ENCODE assay signal across 19 mouse cellular contexts in genomic region chr15:101256463-101257206, GRCm38 (mm10). TPM values are rescaled to one million over a fixed set of nuclear protein-coding genes. Genes with fewer than 3 reads are reported as not detected.
DNase-seq lines count a peak whose midpoint lies in the region; ATAC-seq and TF ChIP-seq lines count a peak whose summit lies in the region.
"Had no signal": no experiment of that assay in that cellular context is flagged by ENCODE, and none has a peak within 500 bp of the region (broad histone marks: within the 10 kb centered on the region; RNA-seq: fewer than 3 reads in every experiment).

No protein-coding gene starts in this region.

- DNase-seq in heart, adult 8-10 months (ENCODE audit: low spot score) = no peak
- peak; percentile 54 to 63 for DNase-seq in spleen, adult 2 months (ENCODE audit: low read depth in 1 of 2, low spot score in 2 of 2)
- DNase-seq in spleen, postnatal 14 days (ENCODE audit: low spot score in 2 of 2) = no peak
- no peak for DNase-seq in thymus, postnatal 4 days
- DNase-seq: heart, postnatal 14 days; kidney, adult 8-10 months; kidney, postnatal 36 days; left cerebral cortex, postnatal 4 days; midbrain, embryonic 14.5 days; right cerebral cortex, postnatal 25 days had no signal

- no peak overlapping the region for H3K27ac ChIP-seq in heart, embryonic 14.5 days (replicated peaks in 1 of 2; ENCODE audit: control insufficient read depth in 1 of 2, insufficient read depth in 1 of 2, low read depth in 2 of 2, low read length in 2 of 2)
- H3K27ac ChIP-seq in spleen, adult 2 months (ENCODE audit: insufficient read depth, low read length) = peak overlapping the region; percentile 66
- H3K27ac ChIP-seq in cortical plate, adult 2 months (ENCODE audit: insufficient read depth, low read length) = no peak overlapping the region
- no peak overlapping the region for H3K27ac ChIP-seq in forebrain, embryonic 16.5 days (ENCODE audit: low read length)
- H3K27ac ChIP-seq: embryonic facial prominence, embryonic 15.5 days; forebrain, embryonic 13.5 days; liver, embryonic 14.5 days had no signal

- WGBS in heart, embryonic 14.5 days = 65% methylated on average over 14 of the region's 14 CpGs
- 62% methylated on average over 14 of the region's 14 CpGs for WGBS in spleen, adult 2 months
- WGBS in forebrain, embryonic 16.5 days = 84% methylated on average over 14 of the region's 14 CpGs

- peaks cover 38 to 54% of the 10 kb centered on the region in 2 experiments for H3K4me1 ChIP-seq in heart, embryonic 14.5 days (ENCODE audit: control insufficient read depth in 2 of 2, insufficient read depth in 2 of 2, low read length in 2 of 2)
- peaks cover 39% of the 10 kb centered on the region; the same call in 1 of the 2 replicates for H3K4me1 ChIP-seq in spleen, adult 2 months (ENCODE audit: control insufficient read depth, insufficient read depth, insufficient read length)
- peaks cover 12% of the 10 kb centered on the region for H3K4me1 ChIP-seq in cortical plate, adult 2 months (ENCODE audit: control insufficient read depth, insufficient read depth, low read length)
- H3K4me1 ChIP-seq in forebrain, embryonic 16.5 days (replicated peaks; ENCODE audit: control insufficient read depth, insufficient read depth, low read length) = peaks cover 11% of the 10 kb centered on the region; the same call in 1 of the 2 replicates

- H3K36me3 ChIP-seq in heart, embryonic 14.5 days (ENCODE audit: control insufficient read depth, insufficient read depth, low read length) = 0 out of 2 replicates have a peak, but pooled peaks cover 4% of the 10 kb centered on the region
- no peaks in the 10 kb centered on the region; the same call in 1 of the 2 replicates for H3K36me3 ChIP-seq in spleen, adult 2 months (ENCODE audit: control insufficient read depth, insufficient read depth, low read length)
- H3K36me3 ChIP-seq in forebrain, embryonic 16.5 days (ENCODE audit: control insufficient read depth, insufficient read depth) = no peaks in the 10 kb centered on the region
- H3K36me3 ChIP-seq: embryonic facial prominence, embryonic 15.5 days had no signal

- no peaks in the 10 kb centered on the region for H3K27me3 ChIP-seq in heart, embryonic 14.5 days (ENCODE audit: control insufficient read depth, insufficient read depth, low read length)
- no peaks in the 10 kb centered on the region for H3K27me3 ChIP-seq in spleen, adult 2 months (ENCODE audit: control insufficient read depth, insufficient read depth, low read length)
- no peaks in the 10 kb centered on the region; the same call in 1 of the 2 replicates for H3K27me3 ChIP-seq in forebrain, embryonic 16.5 days (replicated peaks; ENCODE audit: control insufficient read depth, insufficient read depth, low read length)
- H3K27me3 ChIP-seq: embryonic facial prominence, embryonic 15.5 days; Patski had no signal

- no peak for TF ChIP-seq CTCF in spleen, adult 2 months (IDR thresholded peaks at IDR 0.05; ENCODE audit: extremely low read depth, insufficient read depth, insufficient read length, insufficient replicate concordance)
- TF ChIP-seq CTCF in cortical plate, adult 2 months (IDR thresholded peaks at IDR 0.05; ENCODE audit: extremely low read depth, insufficient read depth, low read length) = no peak

- no peak for TF ChIP-seq POLR2A in spleen, adult 2 months (IDR thresholded peaks at IDR 0.05; ENCODE audit: low read depth, low read length)
- no peak for TF ChIP-seq POLR2A in cortical plate, adult 2 months (IDR thresholded peaks at IDR 0.05; ENCODE audit: extremely low read depth, insufficient read depth, low read length)

- no peaks in the 10 kb centered on the region for H3K9me3 ChIP-seq in heart, embryonic 14.5 days (ENCODE audit: control insufficient read depth, low read length)
- H3K9me3 ChIP-seq in forebrain, embryonic 16.5 days (ENCODE audit: control insufficient read depth, low read length) = no peaks in the 10 kb centered on the region
- H3K9me3 ChIP-seq: embryonic facial prominence, embryonic 15.5 days; forebrain, embryonic 13.5 days had no signal

- ATAC-seq in heart, embryonic 14.5 days (ENCODE audit: insufficient number of reproducible peaks, insufficient read depth, low FRiP score, low read depth) = no peak
- peak; percentile 30; the same call in 1 of the 2 replicates for ATAC-seq in megakaryocyte progenitor cell, adult 5-6 weeks (replicated peaks; ENCODE audit: poor library complexity)
- no peak for ATAC-seq in forebrain, embryonic 16.5 days
- ATAC-seq: forebrain, embryonic 13.5 days; Patski had no signal

- H3K4me2 ChIP-seq in heart, embryonic 14.5 days (ENCODE audit: low read length) = no peak overlapping the region
- H3K4me2 ChIP-seq in forebrain, embryonic 16.5 days (ENCODE audit: low read length) = no peak overlapping the region
- H3K4me2 ChIP-seq: embryonic facial prominence, embryonic 15.5 days; forebrain, embryonic 13.5 days had no signal

- 0 out of 2 replicates have a peak overlapping the region, but pooled peaks have one; percentile 16 for H3K9ac ChIP-seq in heart, embryonic 14.5 days (ENCODE audit: low read length)
- H3K9ac ChIP-seq in forebrain, embryonic 16.5 days (replicated peaks; ENCODE audit: low read depth, low read length) = no peak overlapping the region
- H3K9ac ChIP-seq: embryonic facial prominence, embryonic 15.5 days; forebrain, embryonic 13.5 days; liver, embryonic 14.5 days had no signal

- H3K4me3 ChIP-seq in heart, embryonic 14.5 days (ENCODE audit: control insufficient read depth in 1 of 2, insufficient read depth in 1 of 2, low read depth in 1 of 2, low read length in 2 of 2) = no peak overlapping the region
- H3K4me3 ChIP-seq in spleen, adult 2 months (ENCODE audit: extremely low read depth, insufficient read depth, insufficient read length) = no peak overlapping the region
- peak overlapping the region; percentile 66 for H3K4me3 ChIP-seq in cortical plate, adult 2 months (ENCODE audit: insufficient read depth, low read length)
- H3K4me3 ChIP-seq in forebrain, embryonic 16.5 days (replicated peaks; ENCODE audit: low read length) = no peak overlapping the region
- H3K4me3 ChIP-seq: embryonic facial prominence, embryonic 15.5 days; forebrain, embryonic 13.5 days had no signal

RNA-seq across cellular contexts. Expression of gene Nr4a1, which starts 2.6 kb away (rescaled TPM):
- polyA plus RNA-seq in heart, embryonic 14.5 days (2014; fragmentation: Nextera tagmentation; extraction: Ambion mirVana) = 6.0 and 6.6 TPM in 2 replicates
- 10 to 100 TPM in 3 of 4 experiments, 1 to 10 TPM in 1; 7.0 to 23.9 (median 12.6) TPM for total RNA-seq in heart, adult 8-10 months (2022)
- 50.3 and 63.8 TPM in 2 replicates for polyA plus RNA-seq in spleen, adult 2 months (2012; rRNA removed)
- polyA plus RNA-seq in cortical plate, adult 2 months (2012; rRNA removed) = 76.6 and 103 TPM in 2 replicates
- 6.5 and 11.3 TPM in 2 replicates for total RNA-seq in megakaryocyte progenitor cell, adult 5-6 weeks (2015)
- 7.1 and 7.9 TPM in 2 replicates for total RNA-seq in megakaryocyte progenitor cell, adult 5-6 weeks (2017)
- polyA plus RNA-seq in forebrain, embryonic 16.5 days (2015; fragmentation: Nextera tagmentation; extraction: Ambion mirVana) = 4.5 TPM in 2 replicates

RNA-seq across cellular contexts. Expression of gene Atg101, which starts 27.4 kb away (rescaled TPM):
- polyA plus RNA-seq in heart, embryonic 14.5 days (2014; fragmentation: Nextera tagmentation; extraction: Ambion mirVana) = 49.5 and 50.4 TPM in 2 replicates
- 10 to 100 TPM; 21.1 to 25.4 (median 21.4) TPM for total RNA-seq in heart, adult 8-10 months (2022)
- polyA plus RNA-seq in spleen, adult 2 months (2012; rRNA removed) = 24.5 and 29.4 TPM in 2 replicates
- 55.3 and 56.0 TPM in 2 replicates for polyA plus RNA-seq in cortical plate, adult 2 months (2012; rRNA removed)
- 7.9 and 13.1 TPM in 2 replicates for total RNA-seq in megakaryocyte progenitor cell, adult 5-6 weeks (2015)
- total RNA-seq in megakaryocyte progenitor cell, adult 5-6 weeks (2017) = 58.6 and 63.5 TPM in 2 replicates
- 87.4 and 92.4 TPM in 2 replicates for polyA plus RNA-seq in forebrain, embryonic 16.5 days (2015; fragmentation: Nextera tagmentation; extraction: Ambion mirVana)

RNA-seq across cellular contexts. Expression of gene Grasp, which starts 32.6 kb away (rescaled TPM):
- polyA plus RNA-seq in heart, embryonic 14.5 days (2014; fragmentation: Nextera tagmentation; extraction: Ambion mirVana) = 3.8 and 5.5 TPM in 2 replicates
- 10 to 100 TPM in 1 of 4 experiments, 1 to 10 TPM in 3; 7.6 to 10.2 (median 9.5) TPM for total RNA-seq in heart, adult 8-10 months (2022)
- polyA plus RNA-seq in spleen, adult 2 months (2012; rRNA removed) = 5.6 and 6.5 TPM in 2 replicates
- polyA plus RNA-seq in cortical plate, adult 2 months (2012; rRNA removed) = 39.7 and 41.0 TPM in 2 replicates
- 0.98 and 1.1 TPM in 2 replicates for total RNA-seq in megakaryocyte progenitor cell, adult 5-6 weeks (2015)
- total RNA-seq in megakaryocyte progenitor cell, adult 5-6 weeks (2017) = 1.00 and 1.1 TPM in 2 replicates
- polyA plus RNA-seq in forebrain, embryonic 16.5 days (2015; fragmentation: Nextera tagmentation; extraction: Ambion mirVana) = 1.3 and 1.8 TPM in 2 replicates

RNA-seq across cellular contexts. Expression of gene 6030408B16Rik, which starts 36.4 kb away (rescaled TPM):
- polyA plus RNA-seq in heart, embryonic 14.5 days (2014; fragmentation: Nextera tagmentation; extraction: Ambion mirVana) = 0.85 and 1.8 TPM in 2 replicates
- total RNA-seq in heart, adult 8-10 months (2022) = 1 to 10 TPM in 3 of 4 experiments, under 1 TPM in 1; 0.54 to 2.1 (median 1.1) TPM
- polyA plus RNA-seq in spleen, adult 2 months (2012; rRNA removed) = 0.12 and 0.25 TPM in 2 replicates
- 0.13 and 0.23 TPM in 2 replicates for polyA plus RNA-seq in cortical plate, adult 2 months (2012; rRNA removed)
- total RNA-seq in megakaryocyte progenitor cell, adult 5-6 weeks (2015) = not detected in 2 replicates
- not detected in 2 replicates for total RNA-seq in megakaryocyte progenitor cell, adult 5-6 weeks (2017)
- polyA plus RNA-seq in forebrain, embryonic 16.5 days (2015; fragmentation: Nextera tagmentation; extraction: Ambion mirVana) = 0.29 and 0.30 TPM in 2 replicates
- total RNA-seq: common myeloid progenitor, adult 5-6 weeks had no signal
- polyA plus RNA-seq: Patski had no signal

Comparison
In these comparisons a context has a peak if more than half of its experiments do, and no peak if none do; other contexts are left out.
1. DNase-seq: peak in spleen, adult 2 months (2 of 2); none in heart, adult 8-10 months (single experiment), spleen, postnatal 14 days (0 of 2) and thymus, postnatal 4 days (single experiment).